Comparison of ENCODE assay signal across 20 mouse cellular contexts in the genomic region with DNA sequence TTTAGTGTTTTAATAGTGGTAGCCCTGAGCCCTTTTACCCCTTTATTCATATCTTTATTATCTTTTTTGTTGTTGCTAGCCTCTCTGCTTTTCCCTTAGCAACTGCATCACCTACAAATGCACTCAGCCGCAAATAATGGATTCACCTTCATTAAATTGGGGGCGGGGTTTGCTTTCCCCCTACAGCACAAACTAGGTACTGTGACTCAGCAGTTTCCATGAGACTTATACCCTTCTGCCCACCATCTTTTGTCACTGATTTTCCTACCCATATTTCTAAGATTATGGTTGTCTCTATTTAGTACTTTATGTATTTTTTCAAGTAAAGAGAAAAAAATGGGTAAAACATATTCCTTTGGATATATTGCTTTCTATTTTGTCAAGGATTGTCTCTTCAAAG.
"Had no signal": no experiment of that assay in that cellular context is flagged by ENCODE, and none has a peak within 500 bp of the region (broad histone marks: within the 10 kb centered on the region; RNA-seq: fewer than 3 reads in every experiment).

No protein-coding gene starts in this region.

- H3K27ac ChIP-seq: layer of hippocampus, adult 2 months; limb, embryonic 10.5 days; limb, embryonic 13.5 days; liver, embryonic 12.5 days; liver, embryonic 15.5 days; midbrain, embryonic 12.5 days; midbrain, embryonic 15.5 days; neural tube, embryonic 13.5 days; stomach, embryonic 15.5 days had no signal

- H3K9me3 ChIP-seq: limb, embryonic 10.5 days; limb, embryonic 13.5 days; liver, embryonic 12.5 days; liver, embryonic 15.5 days; midbrain, embryonic 12.5 days; midbrain, embryonic 15.5 days; neural tube, embryonic 13.5 days; stomach, embryonic 15.5 days had no signal

- H3K27me3 ChIP-seq: limb, embryonic 13.5 days; liver, embryonic 12.5 days; liver, embryonic 15.5 days; midbrain, embryonic 12.5 days; midbrain, embryonic 15.5 days; neural tube, embryonic 13.5 days; stomach, embryonic 15.5 days had no signal

- H3K36me3 ChIP-seq: limb, embryonic 10.5 days; limb, embryonic 13.5 days; liver, embryonic 12.5 days; liver, embryonic 15.5 days; midbrain, embryonic 12.5 days; midbrain, embryonic 15.5 days; neural tube, embryonic 13.5 days; stomach, embryonic 15.5 days had no signal

- ATAC-seq: liver, embryonic 12.5 days; midbrain, embryonic 15.5 days had no signal

- H3K9ac ChIP-seq: limb, embryonic 13.5 days; liver, embryonic 12.5 days; liver, embryonic 15.5 days; midbrain, embryonic 12.5 days; midbrain, embryonic 15.5 days; neural tube, embryonic 13.5 days; stomach, embryonic 15.5 days had no signal

- H3K4me1 ChIP-seq: midbrain, embryonic 12.5 days; stomach, embryonic 15.5 days had no signal

- H3K4me3 ChIP-seq: layer of hippocampus, adult 2 months; limb, embryonic 10.5 days; limb, embryonic 13.5 days; liver, embryonic 12.5 days; liver, embryonic 15.5 days; midbrain, embryonic 12.5 days; midbrain, embryonic 15.5 days; myocyte; neural tube, embryonic 13.5 days; stomach, embryonic 15.5 days had no signal

- H3K4me2 ChIP-seq: limb, embryonic 13.5 days; liver, embryonic 12.5 days; liver, embryonic 15.5 days; midbrain, embryonic 12.5 days; midbrain, embryonic 15.5 days; neural tube, embryonic 13.5 days; stomach, embryonic 15.5 days had no signal

- DNase-seq: kidney, adult 9 months; kidney, postnatal 25 days; layer of hippocampus, adult 9-11 months; liver; lung, adult 2 months; lung, postnatal 36 days; retina, postnatal 1 day; right cerebral cortex, postnatal 25 days; spleen, adult 18-20 months; thymus, postnatal 25 days had no signal
